Mouse (Mus musculus) ES-Bruce4 (cell line): Measurements from ENCODE around the gene S1pr2. TPM values are rescaled to one million over a fixed set of nuclear protein-coding genes. Genes with fewer than 3 reads are reported as not detected.

ENCODE experiments used
- H3K27ac ChIP-seq: 2 replicates; pipeline ENCODE4 v1.5.1; 2012; ENCODE audit warnings: low read length, inconsistent platforms; ENCODE audit not compliant: insufficient read depth
- H3K27me3 ChIP-seq: 2 replicates; pipeline ENCODE4 v1.6.1; 2012; ENCODE audit warnings: mild to moderate bottlenecking, low read length, inconsistent platforms; ENCODE audit not compliant: control insufficient read depth, poor library complexity, insufficient read depth, severe bottlenecking
- H3K36me3 ChIP-seq: 2 replicates; pipeline ENCODE4 v1.6.1; 2012; ENCODE audit warnings: inconsistent platforms, mild to moderate bottlenecking, low read length, moderate library complexity; ENCODE audit not compliant: control insufficient read depth, poor library complexity, insufficient read depth, severe bottlenecking
- H3K4me1 ChIP-seq: one replicate; pipeline ENCODE4 v1.8.1; 2011; ENCODE audit warnings: low read length; ENCODE audit not compliant: control insufficient read depth, insufficient read depth
- H3K4me3 ChIP-seq: 2 replicates; pipeline ENCODE4 v1.5.1; 2011; ENCODE audit warnings: low read depth, mild to moderate bottlenecking, low read length
- H3K9ac ChIP-seq: 2 replicates; pipeline ENCODE4 v1.6.1; 2012; ENCODE audit warnings: low read depth, mild to moderate bottlenecking, inconsistent platforms; ENCODE audit not compliant: poor library complexity, severe bottlenecking
- H3K9me3 ChIP-seq: replicated peaks from 2 replicates; pipeline ENCODE4 v1.6.1; 2012; ENCODE audit warnings: mild to moderate bottlenecking, low read length, inconsistent platforms; ENCODE audit not compliant: control insufficient read depth, poor library complexity, insufficient read depth, severe bottlenecking
- CTCF ChIP-seq: IDR thresholded peaks from one replicate; pipeline ENCODE4 v1.8.1; 2011; ENCODE audit warnings: low read depth, low read length
- EP300 ChIP-seq: IDR thresholded peaks from 2 replicates; pipeline ENCODE4 v1.6.1; 2011; ENCODE audit warnings: low read depth, low read length; ENCODE audit not compliant: insufficient read depth
- POLR2A ChIP-seq: IDR thresholded peaks from one replicate; pipeline ENCODE4 v1.8.1; 2011; ENCODE audit warnings: low read length; ENCODE audit not compliant: insufficient read depth
- polyA plus RNA-seq: library from polyadenylated mRNA; stranded (reverse); fragments of >200 nt; gene quantifications from 2 replicates; pipeline ENCODE4 v1.2.4, GENCODE M21; 2011; ENCODE audit warnings: low read depth; ENCODE audit not compliant: missing spikeins, insufficient read depth, insufficient read length

Gene S1pr2
- polyA plus RNA-seq, 1 experiment = 19.9 TPM

- peak overlapping the region; percentile 83 for H3K4me3 ChIP-seq
- no peaks in the 10 kb centered on the region for H3K9me3 ChIP-seq
- H3K9ac ChIP-seq = peak overlapping the region; percentile 31; the same call in 1 of the 2 replicates
- no peak for TF ChIP-seq CTCF
- TF ChIP-seq EP300 = no peak
- no peak for TF ChIP-seq POLR2A
- H3K27ac ChIP-seq = no peak overlapping the region
- no peaks in the 10 kb centered on the region for H3K27me3 ChIP-seq
- H3K36me3 ChIP-seq = peaks cover 16% of the 10 kb centered on the region
- H3K4me1 ChIP-seq = peaks cover 3% of the 10 kb centered on the region
These were observed 40.6 kb upstream of the S1pr2 start for GRCm38 (mm10) chr9:21017177-21017575.

- Histone ChIP-seq H3K4me3 (peak overlapping the region; percentile 83), H3K4me1 (peaks cover 3% of the 10 kb centered on the region), H3K27ac (no peak overlapping the region), H3K9me3 (no peaks in the 10 kb centered on the region), H3K9ac (peak overlapping the region; percentile 31), H3K36me3 (peaks cover 16% of the 10 kb centered on the region), H3K27me3 (no peaks in the 10 kb centered on the region)
- TF ChIP-seq POLR2A (no peak), EP300 (peak; percentile 46; the same call in 1 of the 2 replicates), CTCF (no peak)
These were observed 40.0 kb upstream of the S1pr2 start for GRCm38 (mm10) chr9:21016331-21017176.

DNA sequence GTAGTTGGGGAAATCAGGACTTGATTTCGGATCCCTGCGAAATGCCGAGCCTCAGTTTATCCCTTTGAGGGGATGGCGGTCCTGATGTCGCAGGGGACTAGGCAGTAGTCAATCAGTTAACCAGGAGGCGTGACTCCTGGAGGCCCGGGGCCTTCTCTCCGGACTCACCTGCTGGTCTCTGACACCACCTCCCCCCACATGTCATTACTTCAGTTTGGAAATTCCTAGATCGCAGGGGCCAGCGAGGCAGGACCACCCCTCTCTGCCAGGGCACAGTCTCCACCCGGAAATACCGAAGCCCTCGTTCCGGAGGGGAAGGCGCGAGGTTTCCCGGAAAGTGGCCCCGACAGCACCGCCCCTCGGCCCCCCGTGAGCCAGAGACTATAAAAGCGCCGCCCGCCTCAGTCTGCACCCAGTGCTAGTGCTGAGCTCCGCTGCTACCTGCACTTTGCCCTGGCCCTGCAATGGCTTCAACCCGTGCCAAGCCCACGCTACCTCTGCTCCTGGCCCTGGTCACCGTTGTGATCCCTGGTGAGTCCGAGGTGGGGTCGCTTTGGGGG lies 39.1 kb upstream of the S1pr2 start, which contains the start of gene Icam1:
Icam1 (plus strand) TSS at position 415 of the 560 bp plus-strand sequence.
- Histone ChIP-seq H3K27ac (no peak within 1 kb of the TSS), H3K9ac (peak within 1 kb of the TSS; percentile 31), H3K27me3 (no peaks in the 10 kb centered on the region), H3K4me1 (peaks cover 3% of the 10 kb centered on the region), H3K4me3 (peak within 1 kb of the TSS; percentile 83), H3K9me3 (no peaks in the 10 kb centered on the region), H3K36me3 (peaks cover 9% of the 10 kb centered on the region; the same call in 1 of the 2 replicates)
- TF ChIP-seq CTCF (no peak), POLR2A (peak; percentile 96), EP300 (0 out of 2 replicates have a peak, but pooled peaks have one; percentile 51)

GRCm38 (mm10) chr9:21014691-21015570 lies 38.4 kb upstream of the S1pr2 start:
- Histone ChIP-seq H3K9ac (peak overlapping the region; percentile 31), H3K36me3 (peaks cover 7% of the 10 kb centered on the region; the same call in 1 of the 2 replicates), H3K4me1 (peaks cover 3% of the 10 kb centered on the region), H3K27ac (no peak overlapping the region), H3K4me3 (peak overlapping the region; percentile 83), H3K9me3 (no peaks in the 10 kb centered on the region), H3K27me3 (no peaks in the 10 kb centered on the region)
- no peak for TF ChIP-seq POLR2A
- TF ChIP-seq CTCF = no peak
- peak; percentile 91; the same call in 1 of the 2 replicates for TF ChIP-seq EP300

DNA sequence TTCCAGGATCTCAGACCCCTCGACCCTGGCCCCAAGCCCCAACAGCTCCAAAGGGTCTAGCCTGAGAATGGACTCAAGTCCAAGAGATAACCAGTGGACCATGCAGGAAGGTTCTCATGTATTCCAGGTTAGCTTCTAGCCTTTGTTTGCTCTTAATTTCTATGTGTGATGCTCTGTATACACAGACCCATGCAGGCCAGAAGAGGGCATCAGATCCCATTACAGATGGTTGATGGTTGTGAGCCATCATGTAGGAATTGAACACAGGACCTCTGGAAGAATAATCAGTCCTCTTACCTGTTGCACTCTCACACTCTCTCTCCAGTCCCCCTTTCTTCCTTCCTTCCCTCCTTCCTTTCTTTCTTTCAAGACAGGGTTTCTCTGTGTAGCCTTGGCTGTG lies 35.8 kb upstream of the S1pr2 start:
- Histone ChIP-seq H3K27ac (no peak overlapping the region), H3K36me3 (peaks cover 8% of the 10 kb centered on the region), H3K27me3 (no peaks in the 10 kb centered on the region), H3K4me3 (no peak overlapping the region), H3K4me1 (no peaks in the 10 kb centered on the region), H3K9me3 (no peaks in the 10 kb centered on the region), H3K9ac (no peak overlapping the region)
- TF ChIP-seq POLR2A (no peak), CTCF (no peak), EP300 (no peak)
